13 mouse cellular contexts compared by ENCODE assay signal in the genomic region with DNA sequence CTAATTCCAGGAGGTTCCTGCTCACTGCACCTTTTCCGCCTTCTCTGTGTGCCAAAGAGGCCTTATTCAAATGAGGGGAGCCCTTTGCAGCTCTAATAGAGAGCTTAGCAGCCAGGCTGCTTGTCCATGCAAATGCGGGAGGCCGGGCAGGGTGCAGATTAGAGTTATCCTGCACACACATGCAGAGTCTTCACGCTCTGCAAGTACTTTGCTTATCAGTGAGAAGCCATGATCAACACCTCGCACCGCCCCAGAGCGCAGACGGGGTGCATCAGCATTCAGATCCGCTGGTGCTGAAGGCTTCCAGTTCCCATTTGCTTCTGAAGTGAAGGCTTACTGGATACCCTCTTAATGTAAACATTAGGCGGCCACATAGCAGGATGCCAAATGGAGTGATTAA.
DNase-seq lines count a peak whose midpoint lies in the region; ATAC-seq lines count a peak whose summit lies in the region.
"Had no signal": no experiment of that assay in that cellular context is flagged by ENCODE, and none has a peak within 500 bp of the region (broad histone marks: within the 10 kb centered on the region; RNA-seq: fewer than 3 reads in every experiment).

No protein-coding gene starts in this region.

- H3K27ac ChIP-seq in embryonic facial prominence, embryonic 14.5 days (replicated peaks; ENCODE audit: low read depth, low read length) = no peak overlapping the region
- H3K27ac ChIP-seq in embryonic facial prominence, embryonic 10.5 days (replicated peaks) = no peak overlapping the region
- H3K27ac ChIP-seq in hindbrain, embryonic 12.5 days = no peak overlapping the region
- H3K27ac ChIP-seq in hindbrain, embryonic 16.5 days (ENCODE audit: low read depth, low read length) = no peak overlapping the region
- no peak overlapping the region for H3K27ac ChIP-seq in liver, embryonic 13.5 days
- H3K27ac ChIP-seq: intestine, embryonic 15.5 days; neural tube, embryonic 13.5 days had no signal

- peak; percentile 1 for DNase-seq in embryonic facial prominence, embryonic 14.5 days (ENCODE audit: low spot score)
- no peak for DNase-seq in embryonic facial prominence, embryonic 10.5 days (ENCODE audit: low spot score)
- no peak for DNase-seq in liver, embryonic 13.5 days
- DNase-seq in retina, postnatal 1 day = peak; percentile 15
- DNase-seq in spleen, postnatal 14 days (ENCODE audit: low spot score in 2 of 2) = no peak
- no peak for DNase-seq in right cerebral cortex, postnatal 14 days
- DNase-seq: cerebellum, adult 8-10 months; kidney, postnatal 14 days; left cerebral cortex, postnatal 4 days had no signal

- no peak for ATAC-seq in embryonic facial prominence, embryonic 14.5 days (ENCODE audit: low read depth)
- ATAC-seq in hindbrain, embryonic 12.5 days (ENCODE audit: low FRiP score) = peak; percentile 40; the same call in 1 of the 2 replicates
- no peak for ATAC-seq in hindbrain, embryonic 16.5 days
- peak; percentile 64 for ATAC-seq in liver, embryonic 13.5 days (ENCODE audit: low read depth)
- ATAC-seq: intestine, embryonic 15.5 days had no signal

- no peaks in the 10 kb centered on the region for H3K27me3 ChIP-seq in embryonic facial prominence, embryonic 14.5 days (replicated peaks; ENCODE audit: control insufficient read depth, insufficient read depth, low read length)
- H3K27me3 ChIP-seq in embryonic facial prominence, embryonic 10.5 days (replicated peaks; ENCODE audit: low read depth, poor library complexity, severe bottlenecking) = peaks cover 3% of the 10 kb centered on the region; the same call in 1 of the 2 replicates
- H3K27me3 ChIP-seq in hindbrain, embryonic 12.5 days = no peaks in the 10 kb centered on the region
- H3K27me3 ChIP-seq in hindbrain, embryonic 16.5 days (replicated peaks; ENCODE audit: control insufficient read depth, insufficient read depth, low read length) = no peaks in the 10 kb centered on the region
- H3K27me3 ChIP-seq in liver, embryonic 13.5 days = no peaks in the 10 kb centered on the region
- H3K27me3 ChIP-seq: intestine, embryonic 15.5 days; neural tube, embryonic 13.5 days had no signal

- no peak overlapping the region for H3K9ac ChIP-seq in embryonic facial prominence, embryonic 14.5 days (ENCODE audit: low read depth, low read length)
- no peak overlapping the region for H3K9ac ChIP-seq in hindbrain, embryonic 12.5 days
- H3K9ac ChIP-seq in hindbrain, embryonic 16.5 days (ENCODE audit: low read depth, low read length) = no peak overlapping the region
- no peak overlapping the region for H3K9ac ChIP-seq in liver, embryonic 13.5 days
- H3K9ac ChIP-seq: intestine, embryonic 15.5 days; neural tube, embryonic 13.5 days had no signal

- H3K36me3 ChIP-seq in embryonic facial prominence, embryonic 14.5 days (ENCODE audit: control insufficient read depth, insufficient read depth, low read length) = no peaks in the 10 kb centered on the region
- H3K36me3 ChIP-seq in embryonic facial prominence, embryonic 10.5 days (replicated peaks) = no peaks in the 10 kb centered on the region
- H3K36me3 ChIP-seq in hindbrain, embryonic 12.5 days = no peaks in the 10 kb centered on the region
- H3K36me3 ChIP-seq in hindbrain, embryonic 16.5 days (ENCODE audit: control insufficient read depth, insufficient read depth, low read length) = no peaks in the 10 kb centered on the region
- H3K36me3 ChIP-seq in liver, embryonic 13.5 days = no peaks in the 10 kb centered on the region
- H3K36me3 ChIP-seq: intestine, embryonic 15.5 days; neural tube, embryonic 13.5 days had no signal

- no peaks in the 10 kb centered on the region for H3K9me3 ChIP-seq in embryonic facial prominence, embryonic 14.5 days (ENCODE audit: control insufficient read depth, low read length)
- no peaks in the 10 kb centered on the region for H3K9me3 ChIP-seq in embryonic facial prominence, embryonic 10.5 days
- H3K9me3 ChIP-seq in hindbrain, embryonic 12.5 days (replicated peaks) = no peaks in the 10 kb centered on the region
- H3K9me3 ChIP-seq in hindbrain, embryonic 16.5 days (ENCODE audit: control insufficient read depth, low read length) = no peaks in the 10 kb centered on the region
- H3K9me3 ChIP-seq in liver, embryonic 13.5 days (replicated peaks) = no peaks in the 10 kb centered on the region
- H3K9me3 ChIP-seq: intestine, embryonic 15.5 days; neural tube, embryonic 13.5 days had no signal

- H3K4me2 ChIP-seq in embryonic facial prominence, embryonic 14.5 days (ENCODE audit: low read depth, low read length) = no peak overlapping the region
- no peak overlapping the region for H3K4me2 ChIP-seq in hindbrain, embryonic 12.5 days (replicated peaks)
- H3K4me2 ChIP-seq in hindbrain, embryonic 16.5 days (ENCODE audit: low read length) = no peak overlapping the region
- no peak overlapping the region for H3K4me2 ChIP-seq in liver, embryonic 13.5 days
- H3K4me2 ChIP-seq: intestine, embryonic 15.5 days; neural tube, embryonic 13.5 days had no signal

- H3K4me3 ChIP-seq in embryonic facial prominence, embryonic 14.5 days (ENCODE audit: low read depth, low read length) = no peak overlapping the region
- no peak overlapping the region for H3K4me3 ChIP-seq in embryonic facial prominence, embryonic 10.5 days
- H3K4me3 ChIP-seq in hindbrain, embryonic 12.5 days = no peak overlapping the region
- no peak overlapping the region for H3K4me3 ChIP-seq in hindbrain, embryonic 16.5 days (ENCODE audit: low read length)
- H3K4me3 ChIP-seq in liver, embryonic 13.5 days (replicated peaks) = no peak overlapping the region
- H3K4me3 ChIP-seq: intestine, embryonic 15.5 days; neural tube, embryonic 13.5 days had no signal

- 18% methylated on average over 10 of the region's 10 CpGs for WGBS in embryonic facial prominence, embryonic 14.5 days
- 20% methylated on average over 10 of the region's 10 CpGs for WGBS in embryonic facial prominence, embryonic 10.5 days
- 18% methylated on average over 10 of the region's 10 CpGs for WGBS in hindbrain, embryonic 12.5 days
- WGBS in hindbrain, embryonic 16.5 days = 25% methylated on average over 10 of the region's 10 CpGs
- WGBS in liver, embryonic 13.5 days (ENCODE audit: insufficient replicate concordance) = 12% methylated on average over 10 of the region's 10 CpGs

- no peaks in the 10 kb centered on the region for H3K4me1 ChIP-seq in embryonic facial prominence, embryonic 14.5 days (ENCODE audit: control insufficient read depth, insufficient read depth, low read length)
- H3K4me1 ChIP-seq in embryonic facial prominence, embryonic 10.5 days = 0 out of 2 replicates have a peak, but pooled peaks cover 3% of the 10 kb centered on the region
- peaks cover 8% of the 10 kb centered on the region for H3K4me1 ChIP-seq in hindbrain, embryonic 12.5 days
- H3K4me1 ChIP-seq in hindbrain, embryonic 16.5 days (ENCODE audit: control insufficient read depth, insufficient read depth, low read depth, low read length) = no peaks in the 10 kb centered on the region; the same call in 1 of the 2 replicates
- no peaks in the 10 kb centered on the region for H3K4me1 ChIP-seq in liver, embryonic 13.5 days (replicated peaks)
- H3K4me1 ChIP-seq: intestine, embryonic 15.5 days had no signal

Comparison
In these comparisons a context has a peak if more than half of its experiments do, and no peak if none do; other contexts are left out.
1. ATAC-seq: peak in hindbrain, embryonic 12.5 days (single experiment) and liver, embryonic 13.5 days (single experiment); none in embryonic facial prominence, embryonic 14.5 days (single experiment) and hindbrain, embryonic 16.5 days (single experiment).
2. DNase-seq: peak in embryonic facial prominence, embryonic 14.5 days (single experiment) and retina, postnatal 1 day (single experiment); none in embryonic facial prominence, embryonic 10.5 days (single experiment), liver, embryonic 13.5 days (single experiment), spleen, postnatal 14 days (0 of 2) and right cerebral cortex, postnatal 14 days (single experiment).